Mouse (Mus musculus): ENCODE measurements at regions not wholly inside any gene's neighbourhood (a gene's known extent, or its start where the extent isn't known, plus 50 kb on each side); places are given as distances from the start of the nearest gene placed in this dataset.

DNA sequence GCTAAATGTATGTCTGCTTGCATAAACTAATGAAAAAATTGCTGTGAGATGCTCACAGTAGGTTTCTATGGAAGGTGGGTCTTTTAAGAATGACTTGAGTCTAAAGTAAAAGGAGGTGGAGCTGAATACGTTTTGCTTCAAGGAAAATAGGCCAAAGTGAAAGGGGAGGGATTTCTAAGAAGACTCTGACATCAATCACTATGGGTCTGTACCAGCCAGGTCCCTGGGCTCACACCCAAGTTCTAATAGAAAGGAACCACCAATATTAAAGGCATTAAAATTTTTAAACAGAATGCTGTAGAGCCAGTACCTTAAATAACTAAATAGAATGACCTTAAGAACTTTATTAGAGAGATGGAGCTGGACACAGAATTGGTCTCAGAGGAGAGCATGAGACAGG is 190.1 kb downstream of the Nuf2 start:
- TF ChIP-seq CTCF (conservative IDR thresholded peaks at IDR 0.05; ENCODE audit: low read length): no peak
- TF ChIP-seq NANOG (IDR thresholded peaks at IDR 0.05; ENCODE audit: borderline replicate concordance, low read length): no peak
- no peak for TF ChIP-seq POU5F1 (IDR thresholded peaks at IDR 0.05; ENCODE audit: borderline replicate concordance, low read length)

Measured in E14TG2a.4 (cell line).